Mouse (Mus musculus): Measurements from ENCODE around the gene Hcn3. TPM values are rescaled to one million over a fixed set of nuclear protein-coding genes. Genes with fewer than 3 reads are reported as not detected.
A peak's percentile ranks its signal among the peaks of the same experiment; 100 is the strongest.

The Hcn3 gene
- total RNA-seq, 1 experiment: 4.0 TPM

DNA sequence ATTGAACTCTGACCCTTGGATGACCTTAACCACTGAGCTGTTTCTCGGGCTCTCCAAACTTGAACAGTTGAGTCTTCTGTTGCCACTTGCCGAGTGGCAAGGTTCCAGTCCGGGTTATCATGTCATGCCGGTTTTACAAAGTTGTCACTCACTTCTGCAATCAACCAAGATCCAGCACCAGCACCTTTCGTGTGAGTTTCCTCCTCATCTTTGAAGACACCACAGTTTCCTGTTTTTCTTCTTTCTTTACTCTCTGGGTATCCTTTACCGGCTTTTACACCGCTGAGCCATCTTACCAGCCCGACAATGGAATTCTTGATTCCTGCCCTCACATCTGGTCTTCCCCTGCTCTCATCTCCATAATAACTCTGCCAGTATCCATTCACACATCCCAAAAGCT, 30.4 kb upstream of the Hcn3 start:
- peaks cover 5 to 15% of the 10 kb centered on the region in 2 experiments; a peak in 3 of 4 replicates for H3K4me1 ChIP-seq (ENCODE audit: control insufficient read depth in 2 of 2, insufficient read depth in 2 of 2, low read length in 2 of 2, poor library complexity in 1 of 2)
- no peaks in the 10 kb centered on the region for H3K9me3 ChIP-seq (ENCODE audit: control insufficient read depth, insufficient read depth, low read depth, low read length)
- in situ Hi-C loops (cut with MboI; ENCODE audit: low sequenced_read_pairs in 2 of 2, unreplicated experiment in 2 of 2): no loop called here
- TF ChIP-seq ZC3H11A (IDR thresholded peaks at IDR 0.05; ENCODE audit: borderline replicate concordance, low read depth, low read length): no peak
- TF ChIP-seq HCFC1 (IDR thresholded peaks at IDR 0.05; ENCODE audit: borderline replicate concordance, insufficient read depth, low read length): no peak
- TF ChIP-seq CHD2 (IDR thresholded peaks at IDR 0.05; ENCODE audit: low read depth, low read length): no peak
- no peak for TF ChIP-seq MAFK (IDR thresholded peaks at IDR 0.05; ENCODE audit: insufficient read depth, low read depth, low read length)
- TF ChIP-seq ZNF384 (IDR thresholded peaks at IDR 0.05; ENCODE audit: low read depth, low read length): no peak
- H3K27ac ChIP-seq (ENCODE audit: insufficient read depth, low read depth, low read length, poor library complexity, severe bottlenecking): no peak overlapping the region
- no peak overlapping the region for H3K4me3 ChIP-seq (ENCODE audit: insufficient read depth in 1 of 2, low read depth in 1 of 2, low read length in 2 of 2, poor library complexity in 1 of 2, severe bottlenecking in 1 of 2)
- H3K36me3 ChIP-seq (ENCODE audit: control insufficient read depth, insufficient read depth, low read length, poor library complexity, severe bottlenecking): no peaks in the 10 kb centered on the region
- H3K9ac ChIP-seq (ENCODE audit: insufficient read depth, low read depth, low read length, poor library complexity, severe bottlenecking): no peak overlapping the region
- DNase-seq (ENCODE audit: low read depth, low spot score): no peak

DNA sequence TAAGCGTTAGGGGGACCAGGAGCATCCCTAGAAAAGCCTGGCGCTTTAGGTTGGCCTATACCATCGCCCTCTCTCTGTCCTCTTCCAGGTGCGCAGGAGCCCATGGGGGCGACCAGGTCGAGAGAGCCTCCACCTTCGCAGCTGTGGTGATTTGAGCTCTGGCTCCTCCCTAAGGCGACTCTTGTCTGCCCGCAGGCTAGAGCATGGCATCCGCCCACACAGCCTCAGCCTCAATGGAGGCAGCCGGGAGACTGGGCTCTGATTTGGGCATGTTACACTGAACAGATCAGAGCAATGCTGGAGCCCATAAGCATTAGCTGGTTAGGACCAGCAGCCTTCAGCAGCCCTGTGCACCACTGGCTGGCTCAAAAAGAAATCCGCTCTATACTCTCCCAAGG, 28.5 kb upstream of the Hcn3 start:
- TF ChIP-seq ZC3H11A (IDR thresholded peaks at IDR 0.05; ENCODE audit: borderline replicate concordance, low read depth, low read length) (no peak), CHD2 (IDR thresholded peaks at IDR 0.05; ENCODE audit: low read depth, low read length) (no peak), HCFC1 (IDR thresholded peaks at IDR 0.05; ENCODE audit: borderline replicate concordance, insufficient read depth, low read length) (no peak), MAFK (IDR thresholded peaks at IDR 0.05; ENCODE audit: insufficient read depth, low read depth, low read length) (no peak), ZNF384 (IDR thresholded peaks at IDR 0.05; ENCODE audit: low read depth, low read length) (no peak)
- DNase-seq (ENCODE audit: low read depth, low spot score): no peak
- in situ Hi-C loops (cut with MboI; ENCODE audit: low sequenced_read_pairs in 2 of 2, unreplicated experiment in 2 of 2): no loop called here
- Histone ChIP-seq H3K9ac (ENCODE audit: insufficient read depth, low read depth, low read length, poor library complexity, severe bottlenecking) (peak overlapping the region; percentile 1; the same call in 1 of the 2 replicates), H3K4me3 (ENCODE audit: insufficient read depth in 1 of 2, low read depth in 1 of 2, low read length in 2 of 2, poor library complexity in 1 of 2, severe bottlenecking in 1 of 2) (peak overlapping the region in 1 of 2 experiments; percentile 7; a peak in 1 of 4 replicates), H3K4me1 (ENCODE audit: control insufficient read depth in 2 of 2, insufficient read depth in 2 of 2, low read length in 2 of 2, poor library complexity in 1 of 2) (peaks cover 5 to 23% of the 10 kb centered on the region in 2 experiments; a peak in 3 of 4 replicates), H3K36me3 (ENCODE audit: control insufficient read depth, insufficient read depth, low read length, poor library complexity, severe bottlenecking) (no peaks in the 10 kb centered on the region), H3K9me3 (ENCODE audit: control insufficient read depth, insufficient read depth, low read depth, low read length) (no peaks in the 10 kb centered on the region), H3K27ac (ENCODE audit: insufficient read depth, low read depth, low read length, poor library complexity, severe bottlenecking) (no peak overlapping the region)

DNA sequence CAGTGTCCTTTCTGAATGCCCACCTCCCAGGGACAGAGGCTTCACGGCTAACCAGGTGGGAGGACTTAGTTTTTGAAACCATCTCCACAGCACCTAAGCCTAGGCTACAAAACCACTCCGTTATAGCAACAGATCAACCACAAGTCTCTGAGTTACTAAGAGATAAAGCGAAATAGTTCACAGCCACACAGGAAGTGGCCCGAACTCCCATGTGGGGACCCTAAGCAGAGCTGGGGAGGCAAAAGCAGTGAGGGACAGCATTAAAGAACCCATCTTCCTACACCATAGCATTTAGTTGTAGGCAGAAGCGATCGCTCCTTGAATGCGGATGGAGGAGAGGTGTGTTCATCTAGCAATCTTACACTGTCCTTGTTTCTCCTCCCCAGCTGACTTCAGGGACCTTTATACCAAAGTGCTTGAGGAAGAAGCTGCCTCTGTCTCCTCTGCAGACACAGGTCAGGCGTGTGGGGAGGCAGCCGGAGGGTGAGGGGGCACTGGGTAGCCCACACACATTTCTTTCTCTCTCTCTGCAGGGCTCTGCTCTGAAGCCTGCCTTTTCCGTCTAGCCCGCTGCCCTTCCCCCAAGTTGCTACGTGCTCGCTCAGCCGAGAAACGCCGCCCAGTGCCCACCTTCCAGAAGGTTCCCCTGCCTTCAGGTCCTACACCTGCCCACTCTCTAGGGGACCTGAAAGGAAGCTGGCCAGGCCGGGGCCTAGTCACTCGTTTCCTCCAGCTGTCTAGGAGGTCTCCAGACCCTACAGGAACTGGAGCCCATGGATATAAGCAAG, 27.9 kb upstream of the Hcn3 start:
- Histone ChIP-seq H3K27ac (ENCODE audit: insufficient read depth, low read depth, low read length, poor library complexity, severe bottlenecking) (no peak overlapping the region), H3K9ac (ENCODE audit: insufficient read depth, low read depth, low read length, poor library complexity, severe bottlenecking) (0 out of 2 replicates have a peak overlapping the region, but pooled peaks have one; percentile 60), H3K9me3 (ENCODE audit: control insufficient read depth, insufficient read depth, low read depth, low read length) (no peaks in the 10 kb centered on the region), H3K36me3 (ENCODE audit: control insufficient read depth, insufficient read depth, low read length, poor library complexity, severe bottlenecking) (no peaks in the 10 kb centered on the region), H3K4me1 (ENCODE audit: control insufficient read depth in 2 of 2, insufficient read depth in 2 of 2, low read length in 2 of 2, poor library complexity in 1 of 2) (peaks cover 5 to 23% of the 10 kb centered on the region in 2 experiments; a peak in 3 of 4 replicates), H3K4me3 (ENCODE audit: insufficient read depth in 1 of 2, low read depth in 1 of 2, low read length in 2 of 2, poor library complexity in 1 of 2, severe bottlenecking in 1 of 2) (peak overlapping the region; percentile 0 to 54; a peak in 2 of 4 replicates)
- in situ Hi-C loops (cut with MboI; ENCODE audit: low sequenced_read_pairs in 2 of 2, unreplicated experiment in 2 of 2): no loop called here
- TF ChIP-seq HCFC1 (IDR thresholded peaks at IDR 0.05; ENCODE audit: borderline replicate concordance, insufficient read depth, low read length): no peak
- TF ChIP-seq CHD2 (IDR thresholded peaks at IDR 0.05; ENCODE audit: low read depth, low read length): no peak
- no peak for TF ChIP-seq MAFK (IDR thresholded peaks at IDR 0.05; ENCODE audit: insufficient read depth, low read depth, low read length)
- TF ChIP-seq ZC3H11A (IDR thresholded peaks at IDR 0.05; ENCODE audit: borderline replicate concordance, low read depth, low read length): no peak
- no peak for TF ChIP-seq ZNF384 (IDR thresholded peaks at IDR 0.05; ENCODE audit: low read depth, low read length)
- no peak for DNase-seq (ENCODE audit: low read depth, low spot score)

DNA sequence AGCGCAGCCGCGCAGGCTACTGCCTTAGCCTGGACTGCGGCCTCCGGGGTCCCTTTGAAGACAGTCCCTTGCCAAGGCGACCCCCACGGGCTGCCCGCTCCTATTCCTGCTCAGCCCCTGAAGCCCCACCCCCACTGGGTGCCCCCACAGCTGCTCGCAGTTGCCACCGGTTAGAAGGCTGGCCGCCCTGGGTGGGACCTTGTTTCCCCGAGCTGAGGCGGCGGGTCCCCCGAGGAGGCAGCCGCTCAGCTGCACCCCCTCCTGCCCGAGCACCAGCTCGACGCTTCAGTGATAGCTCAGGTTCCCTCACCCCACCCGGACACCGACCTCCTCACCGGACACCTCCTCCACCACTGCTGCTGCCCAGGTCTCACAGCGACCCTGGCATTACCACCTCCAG, 27.2 kb upstream of the Hcn3 start:
- no peak overlapping the region for H3K27ac ChIP-seq (ENCODE audit: insufficient read depth, low read depth, low read length, poor library complexity, severe bottlenecking)
- H3K9ac ChIP-seq (ENCODE audit: insufficient read depth, low read depth, low read length, poor library complexity, severe bottlenecking): peak overlapping the region; percentile 60
- no peaks in the 10 kb centered on the region for H3K9me3 ChIP-seq (ENCODE audit: control insufficient read depth, insufficient read depth, low read depth, low read length)
- peak overlapping the region; percentile 54 to 58; a peak in 3 of 4 replicates for H3K4me3 ChIP-seq (ENCODE audit: insufficient read depth in 1 of 2, low read depth in 1 of 2, low read length in 2 of 2, poor library complexity in 1 of 2, severe bottlenecking in 1 of 2)
- no peaks in the 10 kb centered on the region; the same call in 1 of the 2 replicates for H3K36me3 ChIP-seq (ENCODE audit: control insufficient read depth, insufficient read depth, low read length, poor library complexity, severe bottlenecking)
- TF ChIP-seq ZC3H11A (IDR thresholded peaks at IDR 0.05; ENCODE audit: borderline replicate concordance, low read depth, low read length) (no peak), CHD2 (IDR thresholded peaks at IDR 0.05; ENCODE audit: low read depth, low read length) (no peak), HCFC1 (IDR thresholded peaks at IDR 0.05; ENCODE audit: borderline replicate concordance, insufficient read depth, low read length) (no peak), MAFK (IDR thresholded peaks at IDR 0.05; ENCODE audit: insufficient read depth, low read depth, low read length) (no peak), ZNF384 (IDR thresholded peaks at IDR 0.05; ENCODE audit: low read depth, low read length) (no peak)
- peaks cover 5 to 23% of the 10 kb centered on the region in 2 experiments; a peak in 3 of 4 replicates for H3K4me1 ChIP-seq (ENCODE audit: control insufficient read depth in 2 of 2, insufficient read depth in 2 of 2, low read length in 2 of 2, poor library complexity in 1 of 2)
- no peak for DNase-seq (ENCODE audit: low read depth, low spot score)
- in situ Hi-C loops (cut with MboI; ENCODE audit: low sequenced_read_pairs in 2 of 2, unreplicated experiment in 2 of 2): no loop called here
